ENCODE assay signal across 19 mouse cellular contexts in the genomic region with DNA sequence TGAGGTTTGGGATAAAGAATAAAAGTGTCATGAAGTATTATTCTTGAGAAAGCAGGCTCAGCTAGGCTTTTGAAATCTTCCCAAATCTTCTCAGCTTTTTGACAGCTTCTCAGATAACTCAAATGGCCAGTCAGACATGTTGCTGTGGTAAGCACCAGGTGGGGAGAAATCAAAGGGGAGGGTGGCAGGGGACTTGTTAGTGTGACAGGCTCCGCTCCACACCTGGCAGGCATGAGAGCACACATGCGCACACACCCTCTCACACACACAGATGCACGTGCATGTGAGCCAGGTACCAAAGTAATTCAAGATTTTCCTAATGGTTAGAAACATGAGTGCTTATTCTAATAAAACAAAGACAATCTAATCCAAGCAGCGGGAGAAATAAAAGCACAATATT.
"Had no signal": no experiment of that assay in that cellular context is flagged by ENCODE, and none has a peak within 500 bp of the region (broad histone marks: within the 10 kb centered on the region; RNA-seq: fewer than 3 reads in every experiment).

No protein-coding gene starts in this region.

- H3K36me3 ChIP-seq: kidney, embryonic 15.5 days; liver, embryonic 13.5 days; midbrain, embryonic 10.5 days; midbrain, embryonic 13.5 days; neural tube, embryonic 13.5 days had no signal

- H3K9ac ChIP-seq: kidney, embryonic 15.5 days; liver, embryonic 13.5 days; midbrain, embryonic 13.5 days; neural tube, embryonic 13.5 days had no signal

- DNase-seq: kidney, adult 11 months; kidney, adult 8-10 months; kidney, postnatal 10 days; kidney, postnatal 36 days; layer of hippocampus, postnatal 36 days; liver, embryonic 13.5 days; lung, adult 2 months; lung, postnatal 14 days; retina, postnatal 1 day; right cerebral cortex, postnatal 4 days had no signal

- H3K4me3 ChIP-seq: kidney, embryonic 15.5 days; left cerebral cortex, adult 2 months; liver, embryonic 13.5 days; midbrain, embryonic 10.5 days; midbrain, embryonic 13.5 days; myocyte; neural tube, embryonic 13.5 days had no signal

- H3K27me3 ChIP-seq: kidney, embryonic 15.5 days; liver, embryonic 13.5 days; midbrain, embryonic 13.5 days; neural tube, embryonic 13.5 days had no signal

- H3K27ac ChIP-seq: kidney, embryonic 15.5 days; left cerebral cortex, adult 2 months; liver, embryonic 13.5 days; macrophage; midbrain, embryonic 10.5 days; midbrain, embryonic 13.5 days; neural tube, embryonic 13.5 days; stomach, postnatal 0 days had no signal

- H3K4me2 ChIP-seq: kidney, embryonic 15.5 days; liver, embryonic 13.5 days; midbrain, embryonic 13.5 days; neural tube, embryonic 13.5 days had no signal

- H3K4me1 ChIP-seq: kidney, embryonic 15.5 days; liver, embryonic 13.5 days; midbrain, embryonic 10.5 days; midbrain, embryonic 13.5 days; neural tube, embryonic 13.5 days had no signal

- ATAC-seq: midbrain, embryonic 13.5 days; midbrain, embryonic 16.5 days had no signal

- H3K9me3 ChIP-seq: kidney, embryonic 15.5 days; liver, embryonic 13.5 days; midbrain, embryonic 10.5 days; midbrain, embryonic 13.5 days had no signal
